In the genomic region with DNA sequence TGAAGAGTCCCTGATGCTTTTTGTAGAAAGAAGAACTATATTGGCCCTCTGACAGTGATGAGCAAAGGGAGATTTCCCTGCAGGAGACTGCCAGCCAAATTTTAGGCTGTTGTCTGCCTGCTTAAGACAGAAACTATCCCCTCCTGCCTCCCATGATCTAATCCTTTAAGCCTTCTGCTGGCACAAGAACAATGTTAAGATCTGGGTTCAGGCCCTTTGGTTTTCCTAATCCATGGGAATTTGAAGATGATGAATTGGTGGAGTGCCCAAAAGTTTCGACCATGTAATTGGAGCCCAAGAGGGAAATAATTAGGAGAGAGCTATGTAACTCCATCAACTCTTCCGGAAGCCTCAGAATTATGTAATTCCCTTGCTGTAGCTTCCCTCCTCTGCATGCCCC, we compare ENCODE assay signal across 16 mouse cellular contexts.
DNase-seq lines count a peak whose midpoint lies in the region; ATAC-seq and TF ChIP-seq lines count a peak whose summit lies in the region.
"Had no signal": no experiment of that assay in that cellular context is flagged by ENCODE, and none has a peak within 500 bp of the region (broad histone marks: within the 10 kb centered on the region; RNA-seq: fewer than 3 reads in every experiment).

No protein-coding gene starts in this region.

- H3K4me2 ChIP-seq in embryonic facial prominence, embryonic 14.5 days (ENCODE audit: low read depth, low read length), result no peak overlapping the region
- H3K4me2 ChIP-seq in liver, embryonic 12.5 days, result no peak overlapping the region
- H3K4me2 ChIP-seq in heart, embryonic 13.5 days, result no peak overlapping the region; the same call in 1 of the 2 replicates
- H3K4me2 ChIP-seq: kidney, embryonic 15.5 days; stomach, embryonic 15.5 days had no signal

- no peak for TF ChIP-seq CTCF in liver, adult 2 months (IDR thresholded peaks at IDR 0.05; ENCODE audit: low read depth, low read length)
- TF ChIP-seq CTCF in left cerebral cortex, adult 2 months (IDR thresholded peaks at IDR 0.05), result no peak

- ATAC-seq in embryonic facial prominence, embryonic 14.5 days (ENCODE audit: low read depth), result peak; percentile 57; the same call in 1 of the 2 replicates
- ATAC-seq in liver, embryonic 12.5 days, result no peak
- ATAC-seq in heart, embryonic 13.5 days (ENCODE audit: extremely low read depth, insufficient number of reproducible peaks, low FRiP score, low TSS enrichment), result no peak

- no peaks in the 10 kb centered on the region for H3K9me3 ChIP-seq in embryonic facial prominence, embryonic 14.5 days (ENCODE audit: control insufficient read depth, low read length)
- H3K9me3 ChIP-seq in embryonic facial prominence, embryonic 10.5 days, result no peaks in the 10 kb centered on the region
- H3K9me3 ChIP-seq in liver, embryonic 12.5 days (replicated peaks), result no peaks in the 10 kb centered on the region
- H3K9me3 ChIP-seq in heart, embryonic 13.5 days, result 0 out of 2 replicates have a peak, but pooled peaks cover 3% of the 10 kb centered on the region
- H3K9me3 ChIP-seq: kidney, embryonic 15.5 days; stomach, embryonic 15.5 days had no signal

- no peaks in the 10 kb centered on the region for H3K36me3 ChIP-seq in embryonic facial prominence, embryonic 14.5 days (ENCODE audit: control insufficient read depth, insufficient read depth, low read length)
- H3K36me3 ChIP-seq in embryonic facial prominence, embryonic 10.5 days (replicated peaks), result no peaks in the 10 kb centered on the region
- no peaks in the 10 kb centered on the region for H3K36me3 ChIP-seq in liver, adult 2 months (ENCODE audit: control insufficient read depth, insufficient read depth, low read length)
- H3K36me3 ChIP-seq in liver, embryonic 12.5 days, result no peaks in the 10 kb centered on the region
- no peaks in the 10 kb centered on the region for H3K36me3 ChIP-seq in heart, embryonic 13.5 days
- H3K36me3 ChIP-seq: kidney, embryonic 15.5 days; stomach, embryonic 15.5 days had no signal

- no peak for TF ChIP-seq POLR2A in liver, adult 2 months (IDR thresholded peaks at IDR 0.05; ENCODE audit: extremely low read depth, insufficient read depth, low read length)

- no peak overlapping the region for H3K9ac ChIP-seq in embryonic facial prominence, embryonic 14.5 days (ENCODE audit: low read depth, low read length)
- H3K9ac ChIP-seq in liver, adult 2 months (ENCODE audit: low read depth, low read length), result no peak overlapping the region
- no peak overlapping the region for H3K9ac ChIP-seq in liver, embryonic 12.5 days
- no peak overlapping the region for H3K9ac ChIP-seq in heart, embryonic 13.5 days
- H3K9ac ChIP-seq: kidney, embryonic 15.5 days; stomach, embryonic 15.5 days had no signal

- WGBS in embryonic facial prominence, embryonic 14.5 days, result 46% methylated on average over 2 of the region's 2 CpGs
- 51% methylated on average over 2 of the region's 2 CpGs for WGBS in embryonic facial prominence, embryonic 10.5 days
- 77% methylated on average over 2 of the region's 2 CpGs for WGBS in liver, adult 2 months
- 64% methylated on average over 2 of the region's 2 CpGs for WGBS in liver, embryonic 12.5 days (ENCODE audit: insufficient replicate concordance)
- WGBS in heart, embryonic 13.5 days, result 68% methylated on average over 2 of the region's 2 CpGs

- no peaks in the 10 kb centered on the region for H3K27me3 ChIP-seq in embryonic facial prominence, embryonic 14.5 days (replicated peaks; ENCODE audit: control insufficient read depth, insufficient read depth, low read length)
- no peaks in the 10 kb centered on the region for H3K27me3 ChIP-seq in embryonic facial prominence, embryonic 10.5 days (replicated peaks; ENCODE audit: low read depth, poor library complexity, severe bottlenecking)
- no peaks in the 10 kb centered on the region for H3K27me3 ChIP-seq in liver, adult 2 months (ENCODE audit: control insufficient read depth, insufficient read depth, low read length)
- no peaks in the 10 kb centered on the region for H3K27me3 ChIP-seq in liver, embryonic 12.5 days (replicated peaks)
- H3K27me3 ChIP-seq in heart, embryonic 13.5 days (replicated peaks), result no peaks in the 10 kb centered on the region
- H3K27me3 ChIP-seq: kidney, embryonic 15.5 days; stomach, embryonic 15.5 days had no signal

- 0 out of 2 replicates have a peak, but pooled peaks cover 7% of the 10 kb centered on the region for H3K4me1 ChIP-seq in embryonic facial prominence, embryonic 14.5 days (ENCODE audit: control insufficient read depth, insufficient read depth, low read length)
- H3K4me1 ChIP-seq in embryonic facial prominence, embryonic 10.5 days, result peaks cover 13% of the 10 kb centered on the region
- peaks cover 6% of the 10 kb centered on the region for H3K4me1 ChIP-seq in liver, adult 2 months (ENCODE audit: control insufficient read depth, insufficient read depth, low read length)
- peaks cover 11% of the 10 kb centered on the region; the same call in 1 of the 2 replicates for H3K4me1 ChIP-seq in liver, embryonic 12.5 days
- peaks cover 28% of the 10 kb centered on the region for H3K4me1 ChIP-seq in heart, embryonic 13.5 days

- peak; percentile 81 for DNase-seq in embryonic facial prominence, embryonic 14.5 days (ENCODE audit: low spot score)
- DNase-seq in embryonic facial prominence, embryonic 10.5 days (ENCODE audit: low spot score), result no peak
- peak; percentile 26 for DNase-seq in liver, adult 2 months (ENCODE audit: extremely low read depth, low read depth, low spot score)
- peak; percentile 98 for DNase-seq in Muller cell, postnatal 12 days (ENCODE audit: inconsistent ontology term)
- DNase-seq in left cerebral cortex, adult 2 months (ENCODE audit: extremely low spot score in 1 of 2, low spot score in 2 of 2), result no peak
- DNase-seq in adrenal gland, postnatal 14 days, result no peak
- DNase-seq: cerebellum, adult 18-20 months; embryo, embryonic 11 days; liver; lung, postnatal 10 days; thymus, postnatal 4 days had no signal

- intact Hi-C loops in left cerebral cortex, adult 2 months (cut with DNase I), result no loop called here

- no peak overlapping the region for H3K4me3 ChIP-seq in embryonic facial prominence, embryonic 14.5 days (ENCODE audit: low read depth, low read length)
- H3K4me3 ChIP-seq in embryonic facial prominence, embryonic 10.5 days, result no peak overlapping the region
- H3K4me3 ChIP-seq in liver, adult 2 months (ENCODE audit: insufficient read depth, low read depth, low read length), result no peak overlapping the region
- H3K4me3 ChIP-seq in liver, embryonic 12.5 days, result no peak overlapping the region
- no peak overlapping the region for H3K4me3 ChIP-seq in heart, embryonic 13.5 days
- no peak overlapping the region for H3K4me3 ChIP-seq in left cerebral cortex, adult 2 months
- H3K4me3 ChIP-seq: kidney, embryonic 15.5 days; layer of hippocampus, adult 2 months; stomach, embryonic 15.5 days had no signal

- H3K27ac ChIP-seq in embryonic facial prominence, embryonic 14.5 days (replicated peaks; ENCODE audit: low read depth, low read length), result no peak overlapping the region
- H3K27ac ChIP-seq in embryonic facial prominence, embryonic 10.5 days (replicated peaks), result no peak overlapping the region
- H3K27ac ChIP-seq in liver, adult 2 months (replicated peaks; ENCODE audit: insufficient read depth, low read depth, low read length), result no peak overlapping the region
- no peak overlapping the region for H3K27ac ChIP-seq in liver, embryonic 12.5 days
- H3K27ac ChIP-seq in heart, embryonic 13.5 days (replicated peaks), result peak overlapping the region; percentile 91
- H3K27ac ChIP-seq in left cerebral cortex, adult 2 months, result no peak overlapping the region
- H3K27ac ChIP-seq: kidney, embryonic 15.5 days; layer of hippocampus, adult 2 months; stomach, embryonic 15.5 days had no signal

- H3K79me2 ChIP-seq in liver, adult 2 months (ENCODE audit: control insufficient read depth, insufficient read depth, low read length), result no peaks in the 10 kb centered on the region

Comparison
In these comparisons a context has a peak if more than half of its experiments do, and no peak if none do; other contexts are left out.
1. DNase-seq: peak in embryonic facial prominence, embryonic 14.5 days (single experiment), liver, adult 2 months (single experiment) and Muller cell, postnatal 12 days (single experiment); none in embryonic facial prominence, embryonic 10.5 days (single experiment), left cerebral cortex, adult 2 months (0 of 2) and adrenal gland, postnatal 14 days (single experiment).